Mouse (Mus musculus) kidney, postnatal 14 days (tissue): ENCODE results near the gene Slc4a4.

Source experiments
- DNase-seq: peaks from one replicate; pipeline ENCODE4 v3.0.0; 2022; ENCODE audit warnings: mixed read lengths

Slc4a4 gene

GRCm38 (mm10) chr5:88886668-88887555, at the start of gene Slc4a4:
Gene Slc4a4 (plus strand): TSS chr5:88886818.
- peak; percentile 76 for DNase-seq

GRCm38 (mm10) chr5:88840080-88840798, 46.4 kb upstream of the Slc4a4 start:
- no peak for DNase-seq

- DNase-seq: no peak
These were observed 29.3 kb upstream of the Slc4a4 start for GRCm38 (mm10) chr5:88857311-88857710.

- DNase-seq: no peak
These were observed 28.8 kb upstream of the Slc4a4 start for GRCm38 (mm10) chr5:88857801-88858200.

- no peak for DNase-seq
These were observed 28.4 kb upstream of the Slc4a4 start for GRCm38 (mm10) chr5:88858226-88858625.

- peak; percentile 24 for DNase-seq
These were observed 24.5 kb upstream of the Slc4a4 start for GRCm38 (mm10) chr5:88862163-88862562.

GRCm38 (mm10) chr5:88862794-88863193, 23.8 kb upstream of the Slc4a4 start:
- DNase-seq: no peak

GRCm38 (mm10) chr5:88884101-88884500, 2.5 kb upstream of the Slc4a4 start:
- DNase-seq: peak; percentile 52

- no peak for DNase-seq
These were observed 1.1 kb upstream of the Slc4a4 start for GRCm38 (mm10) chr5:88885503-88885902.

GRCm38 (mm10) chr5:88885944-88886343, 674 bp upstream of the Slc4a4 start:
- no peak for DNase-seq

- no peak for DNase-seq
These were observed 310 bp upstream of the Slc4a4 start for GRCm38 (mm10) chr5:88886349-88886667.

- DNase-seq: peak; percentile 28
These were observed 1.2 kb downstream of the Slc4a4 start for GRCm38 (mm10) chr5:88887556-88888412.

- DNase-seq: no peak
These were observed 1.7 kb downstream of the Slc4a4 start for GRCm38 (mm10) chr5:88888413-88888700.

GRCm38 (mm10) chr5:88889326-88889725, 2.7 kb downstream of the Slc4a4 start:
- no peak for DNase-seq

GRCm38 (mm10) chr5:88890146-88890545, 3.5 kb downstream of the Slc4a4 start:
- DNase-seq: no peak

GRCm38 (mm10) chr5:88896574-88896973, 10.0 kb downstream of the Slc4a4 start:
- DNase-seq: no peak

GRCm38 (mm10) chr5:88903111-88903510, 16.5 kb downstream of the Slc4a4 start:
- no peak for DNase-seq

GRCm38 (mm10) chr5:88903526-88903925, 16.9 kb downstream of the Slc4a4 start:
- no peak for DNase-seq

- no peak for DNase-seq
These were observed 18.2 kb downstream of the Slc4a4 start for GRCm38 (mm10) chr5:88904841-88905240.

- DNase-seq: no peak
These were observed 21.0 kb downstream of the Slc4a4 start for GRCm38 (mm10) chr5:88907615-88908014.

- no peak for DNase-seq
These were observed 26.0 kb downstream of the Slc4a4 start for GRCm38 (mm10) chr5:88912629-88913028.

GRCm38 (mm10) chr5:88915082-88915481, 28.5 kb downstream of the Slc4a4 start:
- no peak for DNase-seq

GRCm38 (mm10) chr5:88916501-88916971, 29.9 kb downstream of the Slc4a4 start:
- no peak for DNase-seq
